In the genomic region with DNA sequence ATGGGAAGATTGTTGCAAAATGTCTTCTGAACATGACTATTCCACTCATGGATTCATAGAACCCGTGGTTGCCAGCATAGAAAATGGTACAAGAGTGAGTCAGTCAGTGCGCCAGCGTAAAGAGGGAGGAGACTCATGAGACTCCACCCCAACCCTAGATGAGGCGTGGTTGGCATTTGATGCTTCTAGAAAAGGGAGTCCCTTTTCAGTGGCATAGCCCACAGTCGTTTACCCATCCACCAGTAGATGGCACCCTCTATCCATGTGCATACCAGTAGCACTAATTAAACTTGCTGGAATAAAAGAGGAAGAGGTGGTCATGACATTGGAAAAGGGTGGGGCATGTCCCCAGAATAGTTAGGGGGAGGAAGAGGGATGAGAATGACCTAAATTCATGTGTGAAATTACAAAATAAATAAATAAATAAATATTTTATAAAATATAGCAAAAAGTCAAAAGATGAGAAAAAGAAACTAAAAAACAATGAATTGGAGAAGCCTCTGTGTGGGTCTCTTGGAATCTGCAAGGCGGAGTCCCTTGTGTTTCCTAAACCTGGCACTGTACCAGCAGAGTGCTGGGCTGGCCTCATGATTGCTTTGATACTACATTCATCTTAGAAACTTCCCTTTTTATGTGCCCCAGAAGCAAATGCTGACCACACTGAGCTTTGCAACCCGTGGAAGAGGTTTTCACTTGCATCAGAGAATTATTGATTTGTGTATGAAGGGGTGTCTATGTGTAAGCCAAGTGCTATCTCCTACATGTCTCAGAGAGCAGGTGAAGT, we compare ENCODE assay signal across 8 mouse cellular contexts. TPM values are rescaled to one million over a fixed set of nuclear protein-coding genes. Genes with fewer than 3 reads are reported as not detected.
DNase-seq lines count a peak whose midpoint lies in the region; ATAC-seq lines count a peak whose summit lies in the region.

No protein-coding gene starts in this region.

- H3K27me3 ChIP-seq in hindbrain, embryonic 14.5 days (ENCODE audit: control insufficient read depth, insufficient read depth, low read length), result no peaks in the 10 kb centered on the region

- H3K4me2 ChIP-seq in hindbrain, embryonic 14.5 days (replicated peaks), result no peak overlapping the region

- ATAC-seq in hindbrain, embryonic 14.5 days (ENCODE audit: low FRiP score), result peak; percentile 78; the same call in 1 of the 2 replicates

- no peak overlapping the region for H3K4me3 ChIP-seq in hindbrain, embryonic 14.5 days (replicated peaks; ENCODE audit: low read length)

- H3K27ac ChIP-seq in hindbrain, embryonic 14.5 days, result no peak overlapping the region

- no peaks in the 10 kb centered on the region for H3K36me3 ChIP-seq in hindbrain, embryonic 14.5 days (replicated peaks; ENCODE audit: control insufficient read depth, insufficient read depth)

- WGBS in hindbrain, embryonic 14.5 days, result 35% methylated on average over 7 of the region's 7 CpGs

- no peak overlapping the region for H3K9ac ChIP-seq in hindbrain, embryonic 14.5 days

- no peaks in the 10 kb centered on the region for H3K4me1 ChIP-seq in hindbrain, embryonic 14.5 days (replicated peaks; ENCODE audit: control insufficient read depth, insufficient read depth, low read length)

- DNase-seq in T-cell, adult 2 months (ENCODE audit: low spot score), result peak; percentile 80
- peak; percentile 84 to 87 for DNase-seq in cerebellum, postnatal 14 days
- peak; percentile 42 to 71 for DNase-seq in frontal cortex, postnatal 36 days (ENCODE audit: low spot score in 2 of 2)
- peak; percentile 83 for DNase-seq in hindbrain, embryonic 14.5 days (ENCODE audit: low spot score)
- peak; percentile 37 to 48 for DNase-seq in layer of hippocampus, postnatal 25 days (ENCODE audit: extremely low spot score in 1 of 2, low spot score in 1 of 2)
- DNase-seq in lung, postnatal 36 days, result peak; percentile 92
- DNase-seq in right cerebral cortex, adult 18-20 months, result peak; percentile 61
- DNase-seq in urinary bladder, postnatal 36 days (ENCODE audit: low spot score in 2 of 2), result peak; percentile 66 to 77

- no peaks in the 10 kb centered on the region for H3K9me3 ChIP-seq in hindbrain, embryonic 14.5 days (ENCODE audit: control insufficient read depth, low read length)

RNA-seq across cellular contexts. Expression of a gene that starts 8.9 kb away (rescaled TPM):
- polyA plus RNA-seq in hindbrain, embryonic 14.5 days (2014; fragmentation: Nextera tagmentation; extraction: Ambion mirVana), result 81.8 and 89.0 TPM in 2 replicates
- total RNA-seq in layer of hippocampus, postnatal 25 days (2021), result 10 to 100 TPM; 59.3 to 66.3 TPM

RNA-seq across cellular contexts. Expression of a gene that starts 10.3 kb away (rescaled TPM):
- polyA plus RNA-seq in hindbrain, embryonic 14.5 days (2014; fragmentation: Nextera tagmentation; extraction: Ambion mirVana), result not detected in 2 replicates
- not detected for total RNA-seq in layer of hippocampus, postnatal 25 days (2021)
